Mouse (Mus musculus): Measurements from ENCODE around the gene Plcb1. TPM values are rescaled to one million over a fixed set of nuclear protein-coding genes. Genes with fewer than 3 reads are reported as not detected.

Gene Plcb1
- polyA plus RNA-seq, 1 experiment: 2.1 TPM

DNA sequence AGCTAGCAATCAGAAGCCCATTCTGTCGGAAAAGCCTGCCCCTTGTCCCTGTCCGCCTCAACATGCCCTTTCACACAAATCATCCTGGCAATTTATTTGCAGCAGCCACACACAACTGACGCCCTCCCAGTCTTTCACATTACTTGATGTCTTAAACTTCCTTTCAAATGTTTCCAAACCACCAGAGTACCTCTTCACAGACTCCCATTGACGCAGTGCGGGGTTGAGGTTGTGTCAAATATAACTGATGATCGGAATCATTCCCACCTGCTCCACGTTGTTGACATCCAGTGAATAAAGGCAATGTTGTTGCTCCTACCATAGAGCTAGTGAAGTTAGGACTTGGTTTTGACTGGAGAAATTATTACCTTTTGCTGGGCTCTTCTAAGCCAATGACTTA is 366.4 kb downstream of the Plcb1 start:
- Histone ChIP-seq H3K4me3 (ENCODE audit: low read depth, low read length) (no peak overlapping the region), H3K4me1 (ENCODE audit: control insufficient read depth, insufficient read depth, insufficient read length, low read length) (no peaks in the 10 kb centered on the region), H3K27me3 (ENCODE audit: control insufficient read depth, insufficient read depth, low read length) (no peaks in the 10 kb centered on the region), H3K36me3 (ENCODE audit: control insufficient read depth, insufficient read depth, low read length) (no peaks in the 10 kb centered on the region), H3K27ac (ENCODE audit: insufficient read depth, low read depth, low read length) (no peak overlapping the region)
- TF ChIP-seq POLR2A (IDR thresholded peaks at IDR 0.05; ENCODE audit: low read depth, low read length): no peak
- no peak for TF ChIP-seq CTCF (IDR thresholded peaks at IDR 0.05; ENCODE audit: extremely low read depth, insufficient read length, insufficient replicate concordance, low read depth, low read length)
- 72% methylated on average over 7 of the region's 7 CpGs for WGBS

DNA sequence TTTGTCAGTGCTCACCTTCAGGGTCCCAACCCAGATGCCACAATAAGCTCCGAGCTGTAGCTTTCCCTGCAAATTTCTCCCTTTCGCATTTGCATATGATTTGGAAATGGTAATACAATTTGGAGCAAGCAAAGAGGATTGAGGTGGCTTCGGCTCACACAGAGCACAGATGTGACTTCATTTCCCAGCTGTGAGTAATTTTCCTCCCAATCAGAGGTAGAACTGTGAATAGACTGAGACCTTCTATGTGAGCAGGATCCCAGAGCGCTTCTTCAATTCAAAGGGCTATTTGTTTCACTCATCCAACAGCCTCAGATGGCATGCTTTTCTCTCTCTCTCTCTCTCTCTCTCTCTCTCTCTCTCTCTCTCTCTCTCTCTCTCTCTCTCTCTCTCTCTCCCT is 367.4 kb downstream of the Plcb1 start:
- H3K36me3 ChIP-seq (ENCODE audit: control insufficient read depth, insufficient read depth, low read length): no peaks in the 10 kb centered on the region
- WGBS: 73% methylated on average over 4 of the region's 4 CpGs
- H3K27me3 ChIP-seq (ENCODE audit: control insufficient read depth, insufficient read depth, low read length): no peaks in the 10 kb centered on the region
- no peaks in the 10 kb centered on the region for H3K4me1 ChIP-seq (ENCODE audit: control insufficient read depth, insufficient read depth, insufficient read length, low read length)
- H3K27ac ChIP-seq (ENCODE audit: insufficient read depth, low read depth, low read length): no peak overlapping the region
- no peak for TF ChIP-seq POLR2A (IDR thresholded peaks at IDR 0.05; ENCODE audit: low read depth, low read length)
- no peak for TF ChIP-seq CTCF (IDR thresholded peaks at IDR 0.05; ENCODE audit: extremely low read depth, insufficient read length, insufficient replicate concordance, low read depth, low read length)
- no peak overlapping the region for H3K4me3 ChIP-seq (ENCODE audit: low read depth, low read length)

DNA sequence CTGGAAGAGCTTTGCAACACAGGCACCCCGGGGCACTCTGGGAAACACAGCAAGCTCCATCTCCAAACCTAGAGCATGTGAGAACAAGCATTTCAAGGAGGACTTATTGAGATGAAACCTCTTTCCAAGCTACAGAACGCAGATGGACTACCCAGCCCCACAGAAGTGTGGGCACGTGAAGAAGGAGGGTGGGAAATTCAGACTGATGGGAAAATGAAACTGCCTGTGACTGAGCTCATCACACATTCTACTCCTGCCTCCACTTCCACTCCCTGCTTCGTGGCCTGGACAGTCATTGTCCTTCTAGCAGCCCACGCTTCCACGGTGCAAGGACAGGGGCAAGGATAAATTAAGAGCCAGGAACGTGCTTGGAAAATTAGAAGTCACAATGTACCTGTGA is 370.2 kb downstream of the Plcb1 start:
- WGBS: 76% methylated on average over 7 of the region's 7 CpGs
- Histone ChIP-seq H3K36me3 (ENCODE audit: control insufficient read depth, insufficient read depth, low read length) (no peaks in the 10 kb centered on the region), H3K4me1 (ENCODE audit: control insufficient read depth, insufficient read depth, insufficient read length, low read length) (no peaks in the 10 kb centered on the region), H3K27me3 (ENCODE audit: control insufficient read depth, insufficient read depth, low read length) (no peaks in the 10 kb centered on the region), H3K4me3 (ENCODE audit: low read depth, low read length) (no peak overlapping the region), H3K27ac (ENCODE audit: insufficient read depth, low read depth, low read length) (no peak overlapping the region)
- TF ChIP-seq CTCF (IDR thresholded peaks at IDR 0.05; ENCODE audit: extremely low read depth, insufficient read length, insufficient replicate concordance, low read depth, low read length) (no peak), POLR2A (IDR thresholded peaks at IDR 0.05; ENCODE audit: low read depth, low read length) (no peak)

DNA sequence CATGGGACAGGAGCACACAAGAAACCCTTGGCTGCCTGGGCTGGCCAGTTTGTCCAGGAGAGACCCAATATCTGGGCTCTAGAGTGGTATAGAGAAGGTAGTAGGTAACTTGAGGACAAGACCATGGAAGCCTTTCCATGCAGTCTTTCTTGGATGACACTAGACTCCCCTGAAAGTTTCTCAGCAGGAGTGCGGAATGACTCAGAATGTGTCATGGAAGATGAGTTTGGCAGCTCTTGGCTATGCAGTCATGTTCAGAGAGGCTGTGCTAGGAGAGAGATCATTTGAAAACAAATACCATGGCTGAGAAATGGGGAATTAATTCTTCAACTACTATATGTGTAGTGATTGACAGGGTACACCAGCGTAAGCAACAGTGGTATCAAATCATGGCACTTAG is 372.1 kb downstream of the Plcb1 start:
- 97% methylated on average over 2 of the region's 2 CpGs for WGBS
- Histone ChIP-seq H3K27ac (ENCODE audit: insufficient read depth, low read depth, low read length) (no peak overlapping the region), H3K4me1 (ENCODE audit: control insufficient read depth, insufficient read depth, insufficient read length, low read length) (no peaks in the 10 kb centered on the region), H3K36me3 (ENCODE audit: control insufficient read depth, insufficient read depth, low read length) (no peaks in the 10 kb centered on the region), H3K4me3 (ENCODE audit: low read depth, low read length) (no peak overlapping the region), H3K27me3 (ENCODE audit: control insufficient read depth, insufficient read depth, low read length) (no peaks in the 10 kb centered on the region)
- no peak for TF ChIP-seq POLR2A (IDR thresholded peaks at IDR 0.05; ENCODE audit: low read depth, low read length)
- TF ChIP-seq CTCF (IDR thresholded peaks at IDR 0.05; ENCODE audit: extremely low read depth, insufficient read length, insufficient replicate concordance, low read depth, low read length): no peak

DNA sequence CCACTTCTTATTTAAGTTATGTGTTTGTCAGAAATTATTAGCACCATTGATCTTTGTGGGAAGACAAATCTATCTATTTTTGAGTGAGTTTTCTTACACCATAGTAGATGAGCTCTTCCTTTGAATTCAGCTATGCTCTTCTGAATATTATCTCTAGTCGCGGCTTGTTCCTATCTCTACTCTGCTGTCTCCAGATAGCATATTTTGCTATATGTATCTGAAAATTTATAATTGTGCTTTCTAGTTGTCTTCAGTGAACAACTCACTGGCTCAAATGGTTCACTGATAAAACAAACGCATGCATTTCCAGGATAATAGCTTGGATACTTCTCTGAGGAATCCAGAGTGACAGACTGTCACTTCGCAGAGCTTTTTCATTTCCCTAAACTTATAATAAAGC is 375.8 kb downstream of the Plcb1 start:
- 88% methylated on average over 4 of the region's 4 CpGs for whole genome bisulfite sequencing
- TF ChIP-seq CTCF (IDR thresholded peaks at IDR 0.05; ENCODE audit: extremely low read depth, insufficient read length, insufficient replicate concordance, low read depth, low read length) (no peak), POLR2A (IDR thresholded peaks at IDR 0.05; ENCODE audit: low read depth, low read length) (no peak)
- no peaks in the 10 kb centered on the region for H3K4me1 ChIP-seq (ENCODE audit: control insufficient read depth, insufficient read depth, insufficient read length, low read length)
- H3K27me3 ChIP-seq (ENCODE audit: control insufficient read depth, insufficient read depth, low read length): no peaks in the 10 kb centered on the region
- no peak overlapping the region for H3K27ac ChIP-seq (ENCODE audit: insufficient read depth, low read depth, low read length)
- no peaks in the 10 kb centered on the region for H3K36me3 ChIP-seq (ENCODE audit: control insufficient read depth, insufficient read depth, low read length)
- H3K4me3 ChIP-seq (ENCODE audit: low read depth, low read length): no peak overlapping the region

DNA sequence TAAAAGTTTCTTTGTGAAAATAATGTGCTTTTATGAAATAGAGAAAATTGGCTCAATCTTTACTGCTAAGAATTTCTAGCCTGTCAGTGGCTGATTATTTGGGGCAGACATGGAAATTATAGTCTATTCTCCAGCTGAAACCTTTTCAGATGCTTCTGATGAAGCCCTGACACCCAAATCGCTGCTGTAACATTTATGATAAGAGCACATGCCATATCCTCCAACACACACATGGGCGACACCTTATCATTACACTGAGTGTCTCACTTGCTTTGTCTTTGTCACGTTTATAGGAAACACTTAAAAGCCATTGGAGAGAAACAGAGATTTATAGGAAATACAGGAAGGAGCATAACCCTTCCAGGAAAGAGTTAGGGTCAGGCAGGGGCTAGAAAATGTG is 379.6 kb downstream of the Plcb1 start:
- no peaks in the 10 kb centered on the region for H3K36me3 ChIP-seq (ENCODE audit: control insufficient read depth, insufficient read depth, low read length)
- no peak overlapping the region for H3K27ac ChIP-seq (ENCODE audit: insufficient read depth, low read depth, low read length)
- no peaks in the 10 kb centered on the region for H3K4me1 ChIP-seq (ENCODE audit: control insufficient read depth, insufficient read depth, insufficient read length, low read length)
- TF ChIP-seq POLR2A (IDR thresholded peaks at IDR 0.05; ENCODE audit: low read depth, low read length): no peak
- TF ChIP-seq CTCF (IDR thresholded peaks at IDR 0.05; ENCODE audit: extremely low read depth, insufficient read length, insufficient replicate concordance, low read depth, low read length): no peak
- no peak overlapping the region for H3K4me3 ChIP-seq (ENCODE audit: low read depth, low read length)
- WGBS: 68% methylated on average over 3 of the region's 3 CpGs
- H3K27me3 ChIP-seq (ENCODE audit: control insufficient read depth, insufficient read depth, low read length): no peaks in the 10 kb centered on the region

DNA sequence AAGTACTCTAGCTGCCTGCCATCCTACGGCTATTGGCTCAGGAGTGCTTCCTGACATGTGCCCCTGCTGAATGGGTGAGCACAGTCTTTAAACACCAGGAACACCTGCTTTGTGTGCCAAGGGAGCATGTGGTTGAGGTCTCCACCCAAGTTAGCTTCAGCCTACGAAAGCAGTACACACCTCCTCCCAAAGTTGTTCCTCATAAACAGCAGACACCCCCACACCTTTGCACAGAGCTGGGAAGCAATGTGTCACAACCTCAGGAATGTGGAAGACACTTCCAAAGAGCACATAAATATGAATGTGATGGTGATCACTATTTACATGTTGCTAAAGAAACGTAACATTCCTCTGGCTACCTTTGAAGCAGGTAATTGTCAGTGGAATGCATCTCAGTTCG is 389.7 kb downstream of the Plcb1 start:
- Histone ChIP-seq H3K27ac (ENCODE audit: insufficient read depth, low read depth, low read length) (no peak overlapping the region), H3K27me3 (ENCODE audit: control insufficient read depth, insufficient read depth, low read length) (no peaks in the 10 kb centered on the region), H3K4me3 (ENCODE audit: low read depth, low read length) (no peak overlapping the region), H3K36me3 (ENCODE audit: control insufficient read depth, insufficient read depth, low read length) (no peaks in the 10 kb centered on the region), H3K4me1 (ENCODE audit: control insufficient read depth, insufficient read depth, insufficient read length, low read length) (no peaks in the 10 kb centered on the region)
- TF ChIP-seq POLR2A (IDR thresholded peaks at IDR 0.05; ENCODE audit: low read depth, low read length) (no peak), CTCF (IDR thresholded peaks at IDR 0.05; ENCODE audit: extremely low read depth, insufficient read length, insufficient replicate concordance, low read depth, low read length) (no peak)
- WGBS: 51% methylated on average over 4 of the region's 4 CpGs

DNA sequence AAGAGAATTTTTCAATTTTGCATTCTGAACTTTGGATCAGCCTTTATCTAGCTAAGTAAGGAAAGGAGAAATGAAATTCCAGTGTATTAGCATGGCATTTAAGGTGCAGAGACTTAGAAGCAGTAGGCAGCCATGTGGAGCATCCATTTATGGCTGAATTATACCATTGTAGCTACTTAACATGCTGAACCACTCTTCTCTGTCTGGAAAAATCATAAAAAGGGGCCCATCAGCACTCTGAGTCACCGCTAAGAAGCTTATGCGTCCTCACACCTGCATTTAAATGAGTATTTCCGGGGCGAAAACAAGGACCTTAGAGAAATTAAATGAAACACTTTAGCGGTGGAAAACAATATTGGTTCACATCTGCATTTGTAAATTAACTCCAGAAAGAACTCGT is 401.8 kb downstream of the Plcb1 start:
- no peaks in the 10 kb centered on the region for H3K36me3 ChIP-seq (ENCODE audit: control insufficient read depth, insufficient read depth, low read length)
- no peak overlapping the region for H3K4me3 ChIP-seq (ENCODE audit: low read depth, low read length)
- H3K27ac ChIP-seq (ENCODE audit: insufficient read depth, low read depth, low read length): no peak overlapping the region
- no peak for TF ChIP-seq CTCF (IDR thresholded peaks at IDR 0.05; ENCODE audit: extremely low read depth, insufficient read length, insufficient replicate concordance, low read depth, low read length)
- TF ChIP-seq POLR2A (IDR thresholded peaks at IDR 0.05; ENCODE audit: low read depth, low read length): no peak
- 48% methylated on average over 6 of the region's 6 CpGs for WGBS
- H3K27me3 ChIP-seq (ENCODE audit: control insufficient read depth, insufficient read depth, low read length): no peaks in the 10 kb centered on the region
- H3K4me1 ChIP-seq (ENCODE audit: control insufficient read depth, insufficient read depth, insufficient read length, low read length): no peaks in the 10 kb centered on the region
